Mouse (Mus musculus) liver, postnatal 0 days (tissue): ENCODE data around the gene Trabd2b.

Experiments used
- CTCF ChIP-seq: sonication (generic); IDR thresholded peaks from 2 replicates; pipeline ENCODE4 v1.5.1; 2016; ENCODE audit warnings: antibody characterized with exemption, low read depth
- EP300 ChIP-seq: IDR thresholded peaks from 2 replicates; pipeline ENCODE4 v1.6.1; 2016; ENCODE audit warnings: antibody characterized with exemption, low read depth, mild to moderate bottlenecking

DNA sequence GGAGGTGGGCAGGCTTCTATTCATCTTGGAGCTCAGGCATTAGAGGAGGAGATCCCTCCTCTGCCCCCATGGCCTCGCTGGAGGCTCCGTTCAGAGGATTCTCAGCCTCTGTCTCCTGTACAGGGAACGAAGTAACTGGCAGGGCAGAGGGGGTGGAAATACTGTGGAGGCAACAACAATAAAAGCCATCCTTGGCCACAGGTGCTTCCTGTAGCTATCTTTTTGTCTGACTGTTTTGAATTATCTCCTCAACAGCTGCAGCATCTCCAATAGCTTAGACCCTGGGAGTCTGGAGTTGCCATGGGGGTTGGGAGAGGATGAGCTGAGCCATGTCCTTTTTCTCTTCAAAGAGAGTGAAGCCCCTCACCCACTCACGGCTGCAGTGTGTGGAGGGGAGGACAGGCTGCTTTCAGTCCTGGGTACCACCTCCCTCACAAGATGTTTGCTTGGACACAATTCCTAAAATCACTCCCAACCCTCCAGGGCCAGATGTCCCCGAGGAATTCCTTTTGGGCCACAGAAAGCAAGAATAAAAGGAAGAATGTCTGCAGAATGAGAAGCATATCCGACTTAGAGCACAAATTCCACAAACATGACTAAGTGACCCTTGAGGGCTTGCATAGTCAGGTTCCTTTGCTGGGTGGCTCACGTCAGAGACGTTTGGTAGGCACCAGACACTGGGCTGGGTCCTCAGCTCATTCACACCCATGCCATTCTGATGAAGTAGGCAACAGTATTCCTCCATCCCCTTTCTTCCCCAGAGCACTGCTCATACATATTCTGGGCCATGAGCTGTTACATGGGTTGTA lies 194.9 kb downstream of the Trabd2b start:
- no peak for TF ChIP-seq CTCF
- TF ChIP-seq EP300 = no peak
